Mouse (Mus musculus) hindbrain, embryonic 12.5 days (tissue): Measurements from ENCODE around the gene AL731706.1. TPM values are rescaled to one million over a fixed set of nuclear protein-coding genes. Genes with fewer than 3 reads are reported as not detected.
A peak's percentile ranks its signal among the peaks of the same experiment; 100 is the strongest.

ENCODE experiments used
- ATAC-seq: fragments of 200-750 bp; cut with Nextera tagmentation; 2 replicates; pipeline ENCODE4 v1.8.0; 2017; ENCODE audit warnings: moderate TSS enrichment; ENCODE audit not compliant: low FRiP score
- H3K27ac ChIP-seq: fragments of 300-500 bp; sonication (generic); 2 replicates; pipeline ENCODE4 v1.5.1; 2016; ENCODE audit warnings: mild to moderate bottlenecking
- H3K27me3 ChIP-seq: fragments of 300-500 bp; sonication (generic); 2 replicates; pipeline ENCODE4 v1.6.1; 2016; ENCODE audit warnings: mild to moderate bottlenecking
- H3K36me3 ChIP-seq: fragments of 300-500 bp; sonication (generic); 2 replicates; pipeline ENCODE4 v1.6.1; 2016; ENCODE audit warnings: mild to moderate bottlenecking
- H3K4me1 ChIP-seq: fragments of 300-500 bp; sonication (generic); 2 replicates; pipeline ENCODE4 v1.6.1; 2016
- H3K4me2 ChIP-seq: fragments of 300-500 bp; sonication (generic); replicated peaks from 2 replicates; pipeline ENCODE4 v1.6.1; 2016; ENCODE audit warnings: mild to moderate bottlenecking
- H3K4me3 ChIP-seq: fragments of 300-500 bp; sonication (generic); 2 replicates; pipeline ENCODE4 v1.5.1; 2016; ENCODE audit warnings: mild to moderate bottlenecking
- H3K9ac ChIP-seq: fragments of 300-500 bp; sonication (generic); 2 replicates; pipeline ENCODE4 v1.6.1; 2016; ENCODE audit warnings: mild to moderate bottlenecking, moderate library complexity
- H3K9me3 ChIP-seq: fragments of 300-500 bp; sonication (generic); replicated peaks from 2 replicates; pipeline ENCODE4 v1.6.1; 2016; ENCODE audit warnings: mild to moderate bottlenecking
- WGBS: fragments of 180-500 bp; shearing (Covaris S2); methylation state at CpG from one replicate; pipeline ENCODE4 v1.1.7; 2016; 5-methylcytosine and 5-hydroxymethylcytosine counted together
- polyA plus RNA-seq: library from polyadenylated mRNA; unstranded; fragments of >200 nt; fragmentation: Nextera tagmentation; extraction: Ambion mirVana; gene quantifications from 2 replicates; pipeline ENCODE4 v1.2.1, GENCODE M21; 2016

AL731706.1 gene
- polyA plus RNA-seq, result 24.1 and 30.3 TPM in 2 replicates

DNA sequence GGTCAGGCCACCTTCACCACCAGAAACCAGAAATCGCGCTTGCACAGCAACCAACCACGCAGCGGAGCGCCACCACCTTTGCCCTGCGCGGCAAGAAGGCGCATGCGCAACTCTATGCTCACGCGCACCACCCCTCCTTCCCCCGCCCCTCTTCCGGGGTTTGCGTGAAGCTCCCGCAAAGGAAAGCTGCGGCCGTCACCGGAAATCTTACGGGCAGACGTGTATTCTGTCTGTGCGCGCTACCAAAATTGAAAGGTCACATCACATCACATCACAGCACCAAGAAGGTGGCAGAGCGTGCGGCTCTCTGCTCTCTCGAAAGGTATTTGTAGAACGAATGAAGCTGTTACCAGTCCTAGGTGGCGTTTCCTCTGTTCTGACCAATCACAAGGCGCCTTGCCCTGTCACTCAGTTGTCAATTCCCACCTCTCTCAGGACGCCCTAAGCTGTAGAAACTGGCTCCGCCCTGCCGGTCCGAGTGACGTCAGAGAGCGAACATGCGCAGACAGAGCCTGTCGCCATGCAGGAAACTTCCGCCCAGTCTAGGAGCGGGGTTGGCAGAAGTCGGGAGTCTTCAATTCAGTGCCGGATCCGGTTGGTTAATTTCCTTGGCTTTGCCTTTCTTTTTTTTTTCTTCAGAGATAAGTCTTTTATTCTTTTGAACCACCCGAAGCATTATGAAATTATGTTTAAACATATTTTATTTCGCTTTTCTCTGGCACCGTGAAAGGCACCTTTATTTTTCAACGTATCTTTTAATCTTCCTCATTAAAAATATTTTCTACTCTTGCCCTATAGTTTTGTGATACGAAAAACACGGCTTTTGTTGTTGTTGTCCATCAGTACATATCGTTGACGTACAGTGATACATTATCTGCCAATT is at the start of gene AL731706.1, which contains the start of the genes Slx4ip and Mkks:
AL731706.1 (minus strand) TSS at position 322 of the 883 bp plus-strand sequence.
Slx4ip (plus strand) TSS at position 151 of the 883 bp plus-strand sequence.
Mkks (minus strand) TSS at position 322 of the 883 bp plus-strand sequence.
- peak; percentile 97 for ATAC-seq
- H3K36me3 ChIP-seq, result no peaks in the 10 kb centered on the region
- H3K27ac ChIP-seq, result peak within 1 kb of the TSS; percentile 95
- H3K9ac ChIP-seq, result peak within 1 kb of the TSS; percentile 80
- no peaks in the 10 kb centered on the region for H3K27me3 ChIP-seq
- under 1% methylated on average over 49 of the region's 49 CpGs for WGBS
- H3K4me1 ChIP-seq, result peaks cover 12% of the 10 kb centered on the region; the same call in 1 of the 2 replicates
- H3K4me2 ChIP-seq, result peak within 1 kb of the TSS; percentile 55
- no peaks in the 10 kb centered on the region for H3K9me3 ChIP-seq
- peak within 1 kb of the TSS; percentile 80 for H3K4me3 ChIP-seq

GRCm38 (mm10) chr2:136938249-136938648 is 47.1 kb upstream of the AL731706.1 start:
- no peak for ATAC-seq
- Histone ChIP-seq H3K27ac (no peak overlapping the region), H3K9ac (no peak overlapping the region), H3K27me3 (no peaks in the 10 kb centered on the region), H3K4me3 (no peak overlapping the region), H3K4me1 (no peaks in the 10 kb centered on the region), H3K9me3 (no peaks in the 10 kb centered on the region), H3K4me2 (no peak overlapping the region), H3K36me3 (no peaks in the 10 kb centered on the region)
- 97% methylated on average over 1 of the region's 1 CpGs for WGBS

GRCm38 (mm10) chr2:136936391-136937288 is 45.5 kb upstream of the AL731706.1 start:
- H3K4me1 ChIP-seq, result no peaks in the 10 kb centered on the region
- H3K27ac ChIP-seq, result no peak overlapping the region
- no peak for ATAC-seq
- H3K27me3 ChIP-seq, result no peaks in the 10 kb centered on the region
- no peaks in the 10 kb centered on the region for H3K9me3 ChIP-seq
- H3K4me3 ChIP-seq, result no peak overlapping the region
- no peak overlapping the region for H3K9ac ChIP-seq
- WGBS, result 94% methylated on average over 4 of the region's 4 CpGs
- H3K4me2 ChIP-seq, result no peak overlapping the region
- no peaks in the 10 kb centered on the region for H3K36me3 ChIP-seq

DNA sequence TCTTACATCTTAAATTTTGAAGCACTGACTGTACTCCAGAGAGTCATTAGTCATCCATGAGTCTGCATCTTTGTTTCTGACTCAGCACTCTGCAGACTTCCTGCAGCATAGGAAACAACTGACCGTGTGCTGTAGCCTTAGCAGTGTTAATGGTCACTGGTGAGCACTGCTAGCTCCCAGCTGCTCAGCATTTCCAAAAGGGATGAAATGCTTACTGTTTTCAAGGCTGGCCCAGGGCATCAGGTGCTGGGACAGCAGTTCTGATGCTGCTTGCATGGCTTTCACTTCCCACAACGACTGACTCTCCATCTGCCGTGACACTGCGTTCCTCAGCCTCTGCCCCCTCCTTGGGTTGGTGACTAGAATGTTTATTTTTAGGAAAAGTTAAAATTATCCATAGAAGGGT is 29.8 kb upstream of the AL731706.1 start:
- WGBS, result 65% methylated on average over 4 of the region's 4 CpGs
- no peaks in the 10 kb centered on the region for H3K36me3 ChIP-seq
- no peaks in the 10 kb centered on the region for H3K9me3 ChIP-seq
- H3K4me3 ChIP-seq, result no peak overlapping the region
- no peaks in the 10 kb centered on the region for H3K4me1 ChIP-seq
- H3K27ac ChIP-seq, result no peak overlapping the region; the same call in 1 of the 2 replicates
- no peaks in the 10 kb centered on the region for H3K27me3 ChIP-seq
- ATAC-seq, result no peak
- H3K9ac ChIP-seq, result no peak overlapping the region
- no peak overlapping the region for H3K4me2 ChIP-seq

- ATAC-seq, result no peak
- no peaks in the 10 kb centered on the region for H3K36me3 ChIP-seq
Measured at GRCm38 (mm10) chr2:136920257-136920993, 29.2 kb upstream of the AL731706.1 start.

GRCm38 (mm10) chr2:136919433-136919832 is 28.2 kb upstream of the AL731706.1 start:
- WGBS, result 83% methylated on average over 1 of the region's 1 CpGs
- Histone ChIP-seq H3K9ac (no peak overlapping the region), H3K27ac (no peak overlapping the region), H3K27me3 (no peaks in the 10 kb centered on the region), H3K36me3 (no peaks in the 10 kb centered on the region), H3K9me3 (no peaks in the 10 kb centered on the region), H3K4me3 (no peak overlapping the region), H3K4me2 (no peak overlapping the region), H3K4me1 (no peaks in the 10 kb centered on the region)
- no peak for ATAC-seq

More at GRCm38 (mm10) chr2:136920257-136920993, 29.2 kb upstream of the AL731706.1 start:
- Histone ChIP-seq H3K27me3 (no peaks in the 10 kb centered on the region), H3K4me2 (no peak overlapping the region), H3K27ac (no peak overlapping the region; the same call in 1 of the 2 replicates), H3K4me1 (no peaks in the 10 kb centered on the region), H3K4me3 (no peak overlapping the region), H3K9ac (no peak overlapping the region), H3K9me3 (no peaks in the 10 kb centered on the region)
- 89% methylated on average over 3 of the region's 3 CpGs for WGBS

DNA sequence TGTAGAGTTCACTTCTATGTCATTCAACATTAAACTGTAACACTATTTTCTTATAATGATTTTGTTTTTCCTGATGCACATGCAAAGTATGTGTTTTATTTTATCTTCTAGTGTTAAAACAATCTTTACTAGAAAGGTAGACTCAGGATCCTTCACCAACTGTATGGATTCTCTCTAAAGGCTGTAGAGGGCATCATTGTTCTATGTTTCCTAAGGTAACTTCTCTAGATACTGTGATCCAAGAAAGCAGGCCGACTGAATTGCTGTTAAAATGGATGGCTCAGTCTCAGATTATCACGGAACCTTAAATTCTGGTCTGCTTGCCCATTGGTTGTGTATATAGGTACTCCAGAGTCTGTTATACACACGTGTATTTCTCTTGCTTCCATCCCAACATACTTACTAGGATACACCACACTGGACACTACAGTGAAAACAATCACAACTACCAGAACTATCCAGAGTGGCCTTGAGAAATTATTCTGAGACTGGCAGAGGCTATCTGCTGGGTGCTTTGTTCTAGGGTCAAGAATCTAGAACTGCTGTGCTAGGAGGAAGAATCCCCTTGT is 23.2 kb upstream of the AL731706.1 start:
- H3K27ac ChIP-seq, result no peak overlapping the region
- peaks cover 13% of the 10 kb centered on the region for H3K4me1 ChIP-seq
- no peak for ATAC-seq
- no peaks in the 10 kb centered on the region for H3K36me3 ChIP-seq
- H3K4me2 ChIP-seq, result no peak overlapping the region
- no peaks in the 10 kb centered on the region for H3K27me3 ChIP-seq
- 50% methylated on average over 3 of the region's 3 CpGs for WGBS
- no peaks in the 10 kb centered on the region for H3K9me3 ChIP-seq
- no peak overlapping the region for H3K9ac ChIP-seq
- no peak overlapping the region for H3K4me3 ChIP-seq

DNA sequence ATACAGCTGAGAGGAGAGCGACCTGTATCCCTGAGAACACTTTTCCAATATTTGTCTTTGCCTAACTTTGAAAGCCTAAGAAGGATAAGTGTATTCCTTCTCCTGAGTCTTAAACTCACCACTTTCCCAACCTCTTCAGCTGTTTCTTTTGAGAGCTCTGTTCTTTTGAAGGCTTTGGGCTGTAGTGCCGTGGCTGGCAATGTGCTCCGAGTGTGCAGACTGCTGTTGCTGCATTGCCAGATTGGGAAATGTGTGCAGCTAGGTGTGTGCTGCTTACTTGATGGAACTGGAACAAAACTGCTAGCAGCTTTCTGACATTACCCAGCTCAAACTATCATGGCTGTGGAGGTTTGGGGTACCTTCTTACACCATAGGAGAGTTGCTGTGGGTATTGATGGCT is 21.8 kb upstream of the AL731706.1 start:
- Histone ChIP-seq H3K9ac (no peak overlapping the region), H3K27ac (no peak overlapping the region), H3K27me3 (no peaks in the 10 kb centered on the region), H3K4me1 (peaks cover 13% of the 10 kb centered on the region), H3K4me2 (no peak overlapping the region), H3K4me3 (no peak overlapping the region), H3K9me3 (no peaks in the 10 kb centered on the region), H3K36me3 (no peaks in the 10 kb centered on the region)
- WGBS, result 30% methylated on average over 3 of the region's 3 CpGs
- ATAC-seq, result no peak

DNA sequence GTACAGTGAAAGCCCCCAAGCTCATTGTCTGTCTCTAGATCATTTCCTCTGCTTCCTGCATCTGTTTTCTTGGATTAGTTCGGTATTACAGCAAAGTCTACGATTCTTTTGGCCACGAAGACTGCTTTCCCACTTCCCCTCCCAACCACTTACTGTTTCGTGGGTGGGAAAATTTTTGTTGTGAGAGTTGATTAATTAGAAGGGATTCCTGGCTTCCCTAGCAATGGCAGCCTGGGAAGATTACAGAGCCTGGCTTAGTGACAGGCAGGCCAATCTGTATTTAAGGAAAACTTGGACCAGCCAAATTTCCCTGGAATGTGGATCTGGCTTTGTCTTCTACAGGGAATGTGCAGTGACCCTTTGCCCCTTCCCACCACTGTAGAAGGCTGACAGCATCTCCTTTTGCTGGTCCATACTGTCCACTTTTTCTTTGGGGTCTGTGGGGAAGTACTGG is 20.8 kb upstream of the AL731706.1 start:
- peak; percentile 36; the same call in 1 of the 2 replicates for ATAC-seq
- no peak overlapping the region for H3K4me2 ChIP-seq
- 27% methylated on average over 4 of the region's 4 CpGs for WGBS
- H3K9me3 ChIP-seq, result no peaks in the 10 kb centered on the region
- H3K9ac ChIP-seq, result no peak overlapping the region
- no peaks in the 10 kb centered on the region for H3K27me3 ChIP-seq
- H3K4me3 ChIP-seq, result no peak overlapping the region
- H3K36me3 ChIP-seq, result no peaks in the 10 kb centered on the region
- peaks cover 13% of the 10 kb centered on the region for H3K4me1 ChIP-seq
- H3K27ac ChIP-seq, result peak overlapping the region; percentile 7; the same call in 1 of the 2 replicates

GRCm38 (mm10) chr2:136909298-136909697 is 18.1 kb upstream of the AL731706.1 start:
- no peak overlapping the region for H3K27ac ChIP-seq
- ATAC-seq, result no peak

DNA sequence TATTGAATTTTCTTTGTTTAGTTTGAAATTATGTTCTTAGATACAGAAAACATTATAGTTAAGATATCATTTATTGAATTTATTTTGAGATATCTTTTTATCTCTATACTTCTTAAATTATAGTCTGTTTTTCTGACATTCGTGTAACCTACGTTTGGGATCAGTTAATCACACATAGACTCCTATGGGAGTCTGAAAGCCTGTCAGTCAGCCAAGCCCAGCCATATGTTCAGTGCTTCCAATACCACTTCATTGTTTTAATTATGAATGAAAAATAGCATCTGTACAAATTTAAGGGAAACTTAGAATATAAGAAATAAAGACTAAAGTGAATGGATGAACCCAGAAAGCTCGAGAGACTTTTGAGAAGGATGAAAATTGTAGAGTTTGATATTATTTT is 17.4 kb upstream of the AL731706.1 start:
- no peak overlapping the region for H3K4me3 ChIP-seq
- 63% methylated on average over 3 of the region's 3 CpGs for WGBS

More at GRCm38 (mm10) chr2:136909298-136909697, 18.1 kb upstream of the AL731706.1 start:
- Histone ChIP-seq H3K36me3 (peaks cover 8% of the 10 kb centered on the region), H3K9me3 (no peaks in the 10 kb centered on the region), H3K4me3 (no peak overlapping the region), H3K4me2 (no peak overlapping the region), H3K27me3 (no peaks in the 10 kb centered on the region), H3K9ac (no peak overlapping the region), H3K4me1 (peaks cover 13% of the 10 kb centered on the region)
- WGBS, result 75% methylated on average over 2 of the region's 2 CpGs

More for the DNA sequence above, 17.4 kb upstream of the AL731706.1 start:
- Histone ChIP-seq H3K4me2 (no peak overlapping the region), H3K36me3 (peaks cover 8% of the 10 kb centered on the region), H3K27ac (no peak overlapping the region), H3K27me3 (no peaks in the 10 kb centered on the region), H3K9ac (no peak overlapping the region), H3K9me3 (no peaks in the 10 kb centered on the region), H3K4me1 (peaks cover 13% of the 10 kb centered on the region)
- no peak for ATAC-seq
